9 mouse cellular contexts compared by ENCODE assay signal in genomic region chr5:107111802-107112201, GRCm38 (mm10).
A peak's percentile ranks its signal among the peaks of the same experiment; 100 is the strongest.
DNase-seq lines count a peak whose midpoint lies in the region; ATAC-seq lines count a peak whose summit lies in the region.
"Had no signal": no experiment of that assay in that cellular context is flagged by ENCODE, and none has a peak within 500 bp of the region (broad histone marks: within the 10 kb centered on the region; RNA-seq: fewer than 3 reads in every experiment).

No protein-coding gene starts in this region.

- no peak overlapping the region for H3K4me3 ChIP-seq in heart, embryonic 12.5 days
- H3K4me3 ChIP-seq in liver, embryonic 13.5 days (replicated peaks): no peak overlapping the region
- H3K4me3 ChIP-seq: midbrain, embryonic 15.5 days had no signal

- no peak overlapping the region for H3K4me2 ChIP-seq in heart, embryonic 12.5 days
- H3K4me2 ChIP-seq in liver, embryonic 13.5 days: no peak overlapping the region
- H3K4me2 ChIP-seq: midbrain, embryonic 15.5 days had no signal

- peaks cover 34% of the 10 kb centered on the region for H3K4me1 ChIP-seq in heart, embryonic 12.5 days (replicated peaks)
- peaks cover 40% of the 10 kb centered on the region for H3K4me1 ChIP-seq in liver, embryonic 13.5 days (replicated peaks)

- H3K9me3 ChIP-seq in heart, embryonic 12.5 days (replicated peaks): no peaks in the 10 kb centered on the region
- H3K9me3 ChIP-seq in liver, embryonic 13.5 days (replicated peaks): no peaks in the 10 kb centered on the region
- H3K9me3 ChIP-seq: midbrain, embryonic 15.5 days had no signal

- WGBS in heart, embryonic 12.5 days: 27% methylated on average over 3 of the region's 3 CpGs
- 34% methylated on average over 3 of the region's 3 CpGs for WGBS in liver, embryonic 13.5 days (ENCODE audit: insufficient replicate concordance)

- no peak for DNase-seq in heart, adult 18-20 months
- DNase-seq in ovary, adult 18-20 months (ENCODE audit: low spot score): peak; percentile 35
- no peak for DNase-seq in ovary, postnatal 14 days (ENCODE audit: low spot score)
- no peak for DNase-seq in liver, embryonic 13.5 days
- no peak for DNase-seq in cerebellum, adult 9-10 months
- no peak for DNase-seq in c-Kit-positive CD71-positive TER-119-positive erythroid progenitor cells, embryonic 14.5 days (ENCODE audit: low spot score)

- no peak overlapping the region for H3K9ac ChIP-seq in heart, embryonic 12.5 days
- no peak overlapping the region for H3K9ac ChIP-seq in liver, embryonic 13.5 days
- H3K9ac ChIP-seq: midbrain, embryonic 15.5 days had no signal

- H3K36me3 ChIP-seq in heart, embryonic 12.5 days: peaks cover 24% of the 10 kb centered on the region
- H3K36me3 ChIP-seq in liver, embryonic 13.5 days: peaks cover 18% of the 10 kb centered on the region
- H3K36me3 ChIP-seq: midbrain, embryonic 15.5 days had no signal

- ATAC-seq in heart, embryonic 12.5 days (ENCODE audit: insufficient number of reproducible peaks, low FRiP score): no peak
- ATAC-seq in liver, embryonic 13.5 days (ENCODE audit: low read depth): peak; percentile 60; the same call in 1 of the 2 replicates
- no peak for ATAC-seq in megakaryocyte progenitor cell, adult 5-6 weeks (replicated peaks; ENCODE audit: poor library complexity)
- ATAC-seq: midbrain, embryonic 15.5 days had no signal

- H3K27ac ChIP-seq in heart, embryonic 12.5 days (ENCODE audit: poor library complexity, severe bottlenecking): peak overlapping the region; percentile 59
- H3K27ac ChIP-seq in liver, embryonic 13.5 days: peak overlapping the region; percentile 63

- 0 out of 2 replicates have a peak, but pooled peaks cover 5% of the 10 kb centered on the region for H3K27me3 ChIP-seq in heart, embryonic 12.5 days (replicated peaks)
- H3K27me3 ChIP-seq in liver, embryonic 13.5 days: no peaks in the 10 kb centered on the region
- H3K27me3 ChIP-seq: midbrain, embryonic 15.5 days had no signal
